Mouse (Mus musculus) layer of hippocampus, adult 8-10 months (tissue): ENCODE measurements at regions not wholly inside any gene's neighbourhood (a gene's known extent, or its start where the extent isn't known, plus 50 kb on each side); places are given as distances from the start of the nearest gene placed in this dataset.

Source experiments
- DNase-seq, 2 experiments: peaks; one replicate each; pipeline ENCODE4 v3.0.0; 2022; ENCODE audit warnings: low spot score in 2 of 2

DNA sequence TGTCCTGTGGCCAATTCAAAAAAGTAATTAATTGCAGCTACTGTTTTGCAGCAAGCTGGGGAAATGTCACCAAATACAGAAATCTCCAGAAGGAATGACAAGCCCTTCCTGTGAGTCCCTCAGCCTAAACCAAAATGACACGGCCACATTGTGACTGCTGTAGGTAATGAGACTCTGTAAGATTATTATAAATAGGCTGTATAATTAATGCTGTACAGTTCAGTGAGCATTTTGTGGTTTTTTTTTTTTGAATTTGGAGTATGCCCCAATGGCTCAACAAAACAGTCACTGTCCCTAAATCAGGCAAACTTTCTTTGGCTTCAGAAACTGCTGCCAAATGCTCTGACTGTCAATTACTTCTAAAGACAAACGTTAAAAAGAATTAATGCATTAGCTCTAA is 615.9 kb upstream of the Sema6d start:
- no peak for DNase-seq

DNA sequence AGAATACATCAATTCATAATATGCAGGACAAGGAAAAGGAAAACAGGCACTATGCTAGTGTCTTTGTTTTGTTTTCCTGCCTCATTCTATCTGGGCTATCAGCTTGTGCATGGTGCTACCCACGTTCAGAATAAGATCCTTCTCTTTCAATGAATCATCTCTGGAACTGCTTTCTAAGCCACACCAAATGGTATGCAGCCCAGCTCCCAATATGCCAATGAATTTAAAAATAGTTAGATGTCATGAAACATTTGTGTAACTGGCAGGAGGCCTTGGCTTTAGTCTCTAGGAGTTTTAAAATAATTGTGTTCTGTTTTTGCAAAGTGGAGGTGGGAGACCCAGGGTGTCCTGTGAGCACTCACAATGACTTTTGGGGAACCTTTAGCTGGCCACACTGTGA is 603.1 kb upstream of the Sema6d start:
- DNase-seq = peak; percentile 16 to 37

DNA sequence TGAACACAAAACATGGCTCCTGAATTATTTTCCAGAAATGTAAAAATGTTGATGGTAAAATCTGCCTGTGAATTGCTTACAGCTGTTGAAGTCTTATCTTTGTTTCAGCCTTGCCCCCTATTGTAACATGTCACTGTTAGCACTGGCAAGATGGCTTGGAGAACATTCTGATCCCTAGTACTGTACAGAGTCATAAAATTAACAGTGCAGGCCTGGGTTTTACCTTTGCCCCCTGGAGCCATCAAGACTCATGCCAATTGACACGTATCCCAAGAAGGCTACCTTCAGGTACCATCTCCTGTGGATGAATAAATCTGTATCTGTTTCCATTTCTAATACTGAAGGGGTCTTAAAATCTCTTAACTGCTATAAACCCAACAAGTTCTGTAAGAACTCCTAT is 583.6 kb upstream of the Sema6d start:
- DNase-seq = no peak

DNA sequence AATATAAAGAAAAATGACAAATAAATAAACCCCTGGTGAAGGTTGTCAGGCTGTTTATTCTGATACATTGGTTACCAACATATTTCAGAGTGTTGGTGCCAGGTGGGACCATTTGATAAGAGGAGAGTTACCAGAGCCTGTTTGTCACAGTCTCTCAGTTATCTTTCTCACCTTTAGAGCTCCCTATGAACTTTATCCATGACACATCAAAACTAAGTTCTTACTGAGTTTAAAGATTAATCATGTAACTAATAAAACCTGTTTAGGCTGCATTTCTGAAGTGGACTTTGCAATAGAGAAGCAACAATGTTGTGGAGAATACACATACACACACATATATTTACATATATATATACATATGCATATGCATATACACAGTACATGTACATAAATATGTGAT is 582.7 kb upstream of the Sema6d start:
- no peak for DNase-seq

DNA sequence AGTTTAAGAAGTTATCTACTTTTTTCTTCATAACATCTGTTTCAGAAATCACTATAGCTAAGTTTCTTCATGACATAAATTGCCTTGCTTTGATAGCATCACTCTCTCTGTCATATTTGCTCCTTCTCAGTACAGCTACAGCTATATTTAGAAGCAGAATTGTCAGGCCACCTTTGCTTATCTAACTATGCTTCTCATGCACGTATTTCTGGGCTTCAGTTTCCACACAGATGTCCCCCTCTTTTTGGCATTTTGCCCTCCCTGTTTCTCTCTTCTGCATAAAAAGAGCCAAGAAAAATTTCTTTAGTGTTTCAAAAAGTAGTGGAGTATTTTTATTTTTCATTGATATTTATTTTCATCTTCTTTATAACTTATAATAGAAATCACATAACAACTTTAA is 560.9 kb upstream of the Sema6d start:
- DNase-seq = no peak

DNA sequence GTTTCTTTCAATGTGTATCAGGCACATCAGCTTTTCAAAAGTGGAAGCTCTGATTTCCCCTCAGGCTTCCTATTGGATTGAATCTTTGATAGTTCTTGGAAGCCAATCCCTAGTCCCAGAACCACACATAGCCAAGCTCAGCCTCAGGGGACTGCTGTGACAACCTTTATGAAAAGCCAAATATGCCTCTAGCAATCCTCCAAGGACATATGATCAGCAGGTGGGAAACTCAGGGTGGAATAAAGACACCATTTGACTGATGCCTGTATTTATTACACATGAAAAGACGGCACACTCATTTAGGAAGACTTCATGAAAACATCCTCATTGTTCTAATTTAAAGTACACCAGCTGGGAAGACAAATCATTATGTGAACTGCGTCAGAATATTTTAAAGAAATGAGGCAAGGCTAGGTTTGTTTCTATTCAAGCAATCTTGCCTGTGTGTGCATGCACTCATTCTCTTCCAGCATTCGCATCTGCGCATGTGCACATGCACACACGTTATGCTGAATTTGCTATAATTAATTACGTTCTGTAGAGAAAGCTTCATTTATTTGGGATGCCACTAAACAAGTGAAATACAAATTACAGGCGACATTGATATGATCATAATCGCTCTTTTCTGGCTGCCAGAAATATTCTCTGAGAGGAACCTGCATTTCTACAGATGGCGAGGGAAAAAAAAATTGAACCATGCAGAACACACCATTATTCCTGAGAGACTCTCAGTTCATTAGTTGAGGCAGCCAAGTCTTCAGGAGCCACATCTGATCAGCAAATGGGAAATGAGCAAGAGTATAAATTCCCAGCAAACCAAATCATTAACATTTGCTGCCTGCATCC is 556.6 kb upstream of the Sema6d start:
- DNase-seq = peak; percentile 14 to 40

DNA sequence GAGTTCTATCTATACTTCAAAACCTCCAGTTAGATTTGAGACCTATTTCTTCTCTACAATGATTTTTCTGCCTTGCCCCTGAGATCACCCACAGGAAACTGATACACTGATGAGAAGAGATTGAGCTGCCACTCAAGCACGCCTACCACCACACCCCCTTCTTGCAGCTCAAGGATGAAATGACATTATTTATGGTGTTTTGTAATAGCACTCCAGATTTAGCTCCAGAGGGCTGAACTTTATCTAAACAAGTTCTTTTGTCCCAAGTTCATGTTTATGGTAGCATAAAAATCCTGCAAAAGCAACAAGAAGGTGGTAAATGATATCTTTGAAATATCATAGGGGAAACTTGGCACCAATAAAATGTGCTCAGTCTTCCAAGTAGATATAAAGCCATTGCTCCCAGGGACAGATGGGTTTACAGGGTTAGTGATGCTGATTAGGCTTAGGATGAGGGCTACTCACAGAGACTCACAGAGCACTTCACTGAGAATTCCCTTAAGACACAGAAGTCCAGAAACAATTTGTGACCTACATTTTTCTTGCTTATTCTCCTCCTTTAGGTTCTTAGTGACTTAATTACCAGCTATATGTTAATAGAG is 538.4 kb upstream of the Sema6d start:
- no peak for DNase-seq

DNA sequence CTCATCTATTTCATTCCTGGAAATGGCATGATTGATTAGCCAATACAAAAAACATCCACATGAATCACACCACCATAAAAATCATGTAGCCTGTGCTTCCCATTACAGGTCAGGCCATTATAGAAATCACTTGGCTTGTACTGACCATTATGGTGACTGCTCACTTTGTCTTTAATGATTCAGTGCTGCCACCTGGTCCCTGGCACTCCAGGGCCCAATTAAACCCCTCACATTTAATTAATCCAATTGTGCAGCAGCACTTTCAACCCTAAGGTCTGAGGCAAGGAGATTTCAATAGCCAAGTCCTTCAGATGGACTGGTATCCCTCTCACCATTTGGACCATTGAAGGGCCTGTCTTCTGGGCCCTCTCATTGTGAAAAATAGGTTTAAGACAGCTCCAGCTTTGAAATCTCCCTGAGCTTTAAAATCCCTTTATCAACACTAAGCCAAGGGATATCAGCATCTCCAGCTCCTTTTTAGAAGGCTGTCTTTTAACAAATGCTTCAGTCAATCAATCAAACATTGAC is 531.6 kb upstream of the Sema6d start:
- DNase-seq = no peak
